ENCODE assay signal across 8 mouse cellular contexts in the genomic region with DNA sequence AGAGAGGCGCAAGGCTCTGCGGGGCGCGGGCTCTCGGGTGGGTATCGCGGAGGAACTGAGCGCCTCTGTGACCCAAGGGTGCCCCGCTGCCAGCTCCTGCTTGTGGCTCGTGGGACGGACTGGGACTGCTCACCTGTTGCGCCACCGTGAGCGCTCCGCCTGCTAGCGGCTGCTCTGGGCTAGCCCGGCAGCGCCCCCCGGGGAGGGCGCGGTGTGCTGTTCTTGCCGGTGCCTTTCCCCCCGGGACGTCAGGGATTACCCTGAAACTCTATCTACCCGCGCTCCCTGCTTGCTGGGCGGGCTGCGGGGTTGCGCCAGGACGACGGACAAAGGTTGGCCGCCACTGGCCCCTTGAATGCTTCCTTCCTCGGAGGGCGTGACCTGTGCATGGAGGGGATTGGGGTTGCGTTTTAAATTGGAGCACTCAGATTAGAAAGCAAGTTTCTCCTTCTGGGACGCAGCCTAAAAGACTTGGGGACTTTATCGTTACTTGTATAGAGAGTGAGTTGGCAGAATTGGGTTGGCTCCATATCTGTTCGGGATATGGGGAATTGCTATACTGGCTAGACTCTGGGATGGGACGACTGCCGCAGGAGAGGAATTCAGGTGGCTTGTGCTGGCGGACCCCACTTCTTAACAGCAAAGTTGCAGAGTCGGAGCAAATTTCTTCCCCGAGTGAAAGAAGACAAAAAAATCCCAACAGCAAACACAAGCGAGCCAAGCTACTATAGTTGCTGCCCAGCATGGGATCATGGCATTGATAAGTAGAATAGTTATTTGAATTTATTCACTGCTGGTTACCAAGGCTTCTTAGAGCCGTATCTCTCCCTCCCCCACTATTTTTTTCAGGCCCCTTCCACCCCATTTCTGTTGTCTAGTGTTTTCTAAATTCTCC. TPM values are rescaled to one million over a fixed set of nuclear protein-coding genes. Genes with fewer than 3 reads are reported as not detected.
DNase-seq lines count a peak whose midpoint lies in the region; ATAC-seq and TF ChIP-seq lines count a peak whose summit lies in the region.

No protein-coding gene starts in this region.

- no peak; the same call in 1 of the 2 replicates for ATAC-seq in hindbrain, postnatal 0 days
- ATAC-seq in liver, embryonic 15.5 days (ENCODE audit: insufficient read depth) = peak; percentile 65
- no peak; the same call in none of the 2 replicates for ATAC-seq in neural tube, embryonic 13.5 days (ENCODE audit: low read depth)

- H3K4me1 ChIP-seq in bone marrow, adult 2 months (ENCODE audit: control insufficient read depth, insufficient read depth, low read length) = no peaks in the 10 kb centered on the region; the same call in 1 of the 2 replicates
- peaks cover 18% of the 10 kb centered on the region; the same call in 1 of the 2 replicates for H3K4me1 ChIP-seq in hindbrain, postnatal 0 days (ENCODE audit: insufficient read depth, low read length)
- H3K4me1 ChIP-seq in liver, embryonic 15.5 days (replicated peaks) = peaks cover 62% of the 10 kb centered on the region
- peaks cover 48% of the 10 kb centered on the region for H3K4me1 ChIP-seq in neural tube, embryonic 13.5 days (replicated peaks)

- H3K4me2 ChIP-seq in hindbrain, postnatal 0 days (ENCODE audit: low read depth, low read length) = peak overlapping the region; percentile 96
- H3K4me2 ChIP-seq in liver, embryonic 15.5 days = peak overlapping the region; percentile 85
- H3K4me2 ChIP-seq in neural tube, embryonic 13.5 days = peak overlapping the region; percentile 98

- no peak; the same call in 1 of the 2 replicates for TF ChIP-seq POLR2A in bone marrow, adult 2 months (IDR thresholded peaks at IDR 0.05; ENCODE audit: borderline replicate concordance, control insufficient read depth, low read depth, low read length)

- no peaks in the 10 kb centered on the region for H3K36me3 ChIP-seq in hindbrain, postnatal 0 days (ENCODE audit: insufficient read depth, low read length)
- H3K36me3 ChIP-seq in liver, embryonic 15.5 days (replicated peaks) = peaks cover 14% of the 10 kb centered on the region
- no peaks in the 10 kb centered on the region for H3K36me3 ChIP-seq in neural tube, embryonic 13.5 days

- TF ChIP-seq CTCF in bone marrow, adult 2 months (IDR thresholded peaks at IDR 0.05; ENCODE audit: control insufficient read depth, insufficient read depth, low read length) = no peak
- TF ChIP-seq CTCF in hindbrain, postnatal 0 days (IDR thresholded peaks at IDR 0.05; ENCODE audit: low read depth) = peak; percentile 27; the same call in 1 of the 2 replicates

- H3K9ac ChIP-seq in hindbrain, postnatal 0 days (replicated peaks; ENCODE audit: low read length) = peak overlapping the region; percentile 57
- peak overlapping the region; percentile 83 for H3K9ac ChIP-seq in liver, embryonic 15.5 days
- peak overlapping the region; percentile 76 for H3K9ac ChIP-seq in neural tube, embryonic 13.5 days

- H3K9me3 ChIP-seq in hindbrain, postnatal 0 days (ENCODE audit: low read length) = no peaks in the 10 kb centered on the region
- no peaks in the 10 kb centered on the region for H3K9me3 ChIP-seq in liver, embryonic 15.5 days (replicated peaks)
- no peaks in the 10 kb centered on the region for H3K9me3 ChIP-seq in neural tube, embryonic 13.5 days

- 1% methylated on average over 45 of the region's 45 CpGs for WGBS in bone marrow, adult 2 months
- WGBS in hindbrain, postnatal 0 days = under 1% methylated on average over 43 of the region's 45 CpGs
- under 1% methylated on average over 45 of the region's 45 CpGs for WGBS in liver, embryonic 15.5 days (ENCODE audit: insufficient replicate concordance)
- under 1% methylated on average over 43 of the region's 45 CpGs for WGBS in neural tube, embryonic 13.5 days

- peak; percentile 72 for DNase-seq in embryo, embryonic 10 days (ENCODE audit: low spot score)
- no peak for DNase-seq in embryo, embryonic 9.5 days (ENCODE audit: extremely low spot score)
- DNase-seq in gastrocnemius, adult 18-20 months (ENCODE audit: low spot score) = peak; percentile 19
- peak; percentile 65 for DNase-seq in hindbrain, postnatal 0 days (ENCODE audit: low spot score)
- no peak for DNase-seq in left cerebral cortex, adult 11 months (ENCODE audit: low spot score)

- peak overlapping the region; percentile 15; the same call in 1 of the 2 replicates for H3K27ac ChIP-seq in bone marrow, adult 2 months (ENCODE audit: control insufficient read depth, insufficient read depth, low read depth, low read length, poor library complexity)
- peak overlapping the region; percentile 48; the same call in 1 of the 2 replicates for H3K27ac ChIP-seq in hindbrain, postnatal 0 days
- peak overlapping the region; percentile 84 for H3K27ac ChIP-seq in liver, embryonic 15.5 days (replicated peaks)
- peak overlapping the region; percentile 59 for H3K27ac ChIP-seq in neural tube, embryonic 13.5 days (replicated peaks)

- peak overlapping the region; percentile 63 for H3K4me3 ChIP-seq in bone marrow, adult 2 months (replicated peaks; ENCODE audit: control insufficient read depth, low read depth, low read length)
- H3K4me3 ChIP-seq in hindbrain, postnatal 0 days (ENCODE audit: low read length) = peak overlapping the region; percentile 73
- peak overlapping the region; percentile 83 for H3K4me3 ChIP-seq in liver, embryonic 15.5 days (replicated peaks)
- H3K4me3 ChIP-seq in neural tube, embryonic 13.5 days = peak overlapping the region; percentile 72

- H3K27me3 ChIP-seq in hindbrain, postnatal 0 days (ENCODE audit: insufficient read depth, low read length) = no peaks in the 10 kb centered on the region
- H3K27me3 ChIP-seq in liver, embryonic 15.5 days = peaks cover 46% of the 10 kb centered on the region
- no peaks in the 10 kb centered on the region; the same call in 1 of the 2 replicates for H3K27me3 ChIP-seq in neural tube, embryonic 13.5 days

RNA-seq across cellular contexts. Expression of a gene that starts 1.3 kb away (rescaled TPM):
- polyA plus RNA-seq in bone marrow, adult 2 months (2011; ENCODE audit: insufficient read depth, insufficient read length, low replicate concordance, missing spikeins) = 11.6 and 14.4 TPM in 2 replicates
- total RNA-seq in gastrocnemius, adult 18-20 months (2021) = 1 to 10 TPM; 1.6 to 2.1 TPM
- total RNA-seq in hindbrain, postnatal 0 days (2014; rRNA removed) = 34.1 and 39.8 TPM in 2 replicates
- polyA plus RNA-seq in hindbrain, postnatal 0 days (2015; fragmentation: Nextera tagmentation; extraction: Ambion mirVana) = 16.5 and 17.0 TPM in 2 replicates
- 18.2 and 21.3 TPM in 2 replicates for polyA plus RNA-seq in liver, embryonic 15.5 days (2015; fragmentation: Nextera tagmentation; extraction: Ambion mirVana)
- polyA plus RNA-seq in neural tube, embryonic 13.5 days (2015; fragmentation: Nextera tagmentation; extraction: Ambion mirVana) = 22.2 and 25.6 TPM in 2 replicates

Comparison
In these comparisons a context has a peak if more than half of its experiments do, and no peak if none do; other contexts are left out.
1. DNase-seq: peak in embryo, embryonic 10 days (single experiment), gastrocnemius, adult 18-20 months (single experiment) and hindbrain, postnatal 0 days (single experiment); none in embryo, embryonic 9.5 days (single experiment) and left cerebral cortex, adult 11 months (single experiment).
2. H3K27ac ChIP-seq: peak in every context shown above with its lines; median percentile 84 in liver, embryonic 15.5 days; 59 in neural tube, embryonic 13.5 days; 48 in hindbrain, postnatal 0 days; 15 in bone marrow, adult 2 months.
3. Peak in every context shown above with its lines, with median percentiles within 50 percentile points of each other: H3K4me3 ChIP-seq, H3K4me2 ChIP-seq and H3K9ac ChIP-seq.